Mouse (Mus musculus): ENCODE measurements around the gene Il2rb. TPM values are rescaled to one million over a fixed set of nuclear protein-coding genes. Genes with fewer than 3 reads are reported as not detected.

The Il2rb gene
- polyA plus RNA-seq (2017; shearing (Covaris generic)) = 1,134 TPM

DNA sequence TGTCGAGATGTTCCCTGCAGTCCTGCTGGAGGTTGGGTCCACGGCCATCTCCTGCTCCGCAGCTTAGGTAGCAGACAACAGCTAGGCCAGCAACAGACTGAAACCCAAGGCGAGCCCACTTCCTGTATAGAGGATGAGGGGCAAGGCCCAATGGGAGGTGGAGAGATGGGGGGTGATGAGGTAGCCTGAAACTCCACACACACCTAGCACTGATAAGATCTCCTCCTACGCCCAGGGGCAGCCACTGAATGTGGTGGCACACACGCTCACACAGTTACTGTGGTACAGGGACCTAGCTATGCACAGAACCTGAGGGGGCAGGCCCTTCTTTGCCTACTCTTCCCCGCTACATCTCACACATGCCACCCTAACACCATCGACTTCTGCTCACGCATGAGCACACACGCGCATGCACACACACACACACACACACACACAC, at the start of gene Il2rb:
Il2rb (minus strand) TSS at position 304 of the 439 bp plus-strand sequence.

DNA sequence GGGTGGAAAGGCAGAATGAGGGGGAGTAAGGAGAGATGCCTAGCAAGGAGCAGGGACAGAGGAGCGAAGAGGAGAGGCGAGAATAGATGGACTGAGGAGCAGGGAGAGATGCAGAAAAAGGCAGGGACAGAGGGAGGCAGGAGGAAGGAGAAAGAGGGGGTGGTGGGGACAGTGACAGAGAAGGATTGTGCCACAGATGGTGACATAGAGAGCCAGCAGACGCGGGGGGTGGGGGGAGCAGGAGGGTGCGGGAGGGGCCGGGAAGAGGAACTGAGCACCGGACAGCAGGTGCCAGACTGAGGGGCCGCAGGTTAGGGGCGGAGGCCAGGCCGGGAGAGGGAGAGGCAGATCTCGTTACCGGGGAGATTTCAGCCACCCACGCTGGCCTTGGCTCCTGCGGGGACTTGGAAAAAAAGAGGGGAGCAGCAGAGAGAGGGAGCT, 49.5 kb upstream of the Il2rb start, which contains the start of gene Sstr3:
Sstr3 (minus strand) TSS at position 125 of the 441 bp plus-strand sequence.

DNA sequence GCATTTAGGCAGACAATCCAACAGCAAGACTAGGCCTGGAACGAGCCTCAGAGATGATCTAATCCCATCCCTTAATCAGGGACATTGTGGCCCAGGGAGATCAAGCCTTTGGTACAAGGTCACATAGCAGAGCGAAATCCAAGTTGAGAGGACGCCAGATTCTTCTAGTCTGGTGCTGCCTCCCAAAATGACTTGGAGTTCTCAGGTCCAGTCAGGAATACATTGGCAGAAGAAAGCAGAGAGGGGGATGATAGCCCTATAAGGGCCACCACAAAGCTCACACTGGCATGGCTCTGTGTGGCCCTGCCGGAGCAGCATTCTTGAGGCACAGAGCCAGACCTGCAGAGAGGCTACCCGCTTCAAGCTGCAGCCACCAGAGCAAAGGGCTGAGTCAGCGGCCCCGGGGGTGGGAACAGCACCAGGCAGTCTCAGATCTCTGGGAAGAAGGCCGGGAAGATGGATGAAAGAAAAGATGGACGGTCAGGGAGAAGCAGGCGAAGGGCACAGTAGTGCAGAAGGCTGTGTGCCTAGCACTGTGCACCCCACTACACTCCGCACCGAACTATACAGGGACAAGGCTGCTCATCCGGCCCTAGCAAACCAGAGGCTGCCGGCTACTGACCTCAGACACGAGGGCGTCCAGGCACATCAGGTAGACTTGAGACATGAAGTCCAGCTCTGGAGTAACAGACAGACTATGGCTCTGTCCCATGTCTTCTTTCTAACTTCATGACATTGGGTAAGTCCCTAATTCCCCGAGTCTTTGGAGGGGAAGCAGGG, 35.8 kb upstream of the Il2rb start, which contains the start of gene C1qtnf6:
C1qtnf6 (minus strand) TSS at position 746 of the 780 bp plus-strand sequence.

DNA sequence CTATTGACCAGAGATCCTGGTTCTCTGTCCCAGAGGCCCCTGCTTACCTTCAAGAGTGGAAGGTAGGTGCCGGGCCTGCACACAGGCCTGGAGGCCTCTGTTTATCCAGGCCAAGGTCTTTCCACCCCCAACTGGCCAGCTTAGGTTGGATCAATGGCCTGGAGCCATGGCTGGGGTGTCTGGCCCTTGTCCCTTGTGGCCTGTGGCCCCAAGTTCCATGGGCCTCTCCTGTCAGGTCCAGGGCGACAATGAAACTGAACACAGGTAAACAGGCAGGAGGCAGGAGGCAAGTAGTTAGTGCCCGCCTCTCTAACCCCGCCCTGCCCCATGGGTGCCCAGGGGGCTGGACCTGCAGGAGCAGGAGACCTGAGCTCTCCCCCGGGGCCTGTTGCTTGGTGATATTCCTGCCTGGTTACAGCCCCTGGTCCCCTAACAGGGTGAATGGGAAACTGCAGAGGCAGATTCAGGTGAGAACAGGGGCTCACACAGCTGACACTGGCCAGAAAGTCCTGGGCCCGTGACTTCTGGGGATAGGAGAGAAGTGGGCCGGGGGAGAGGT, 26.6 kb downstream of the Il2rb start, which contains the start of gene Tmprss6:
Tmprss6 (minus strand) TSS at position 256 of the 559 bp plus-strand sequence.

Other genes starting within 250 kb of the Il2rb start
- 0.16 TPM for gene Csf2rb2, start 189.6 kb downstream of the Il2rb start, polyA plus RNA-seq (2017; shearing (Covaris generic))
- gene Csf2rb, start 169.5 kb downstream of the Il2rb start, polyA plus RNA-seq (2017; shearing (Covaris generic)) = 0.44 TPM
- not detected for gene Tex33, start 99.4 kb downstream of the Il2rb start, polyA plus RNA-seq (2017; shearing (Covaris generic))
- 1.4 TPM for gene Tst, start 89.4 kb downstream of the Il2rb start, polyA plus RNA-seq (2017; shearing (Covaris generic))
- 4.0 TPM for gene Mpst, start 88.9 kb downstream of the Il2rb start, polyA plus RNA-seq (2017; shearing (Covaris generic))
- 40.7 TPM for gene Kctd17, start 66.7 kb downstream of the Il2rb start, polyA plus RNA-seq (2017; shearing (Covaris generic))
- not detected for gene Tmprss6, start 26.6 kb downstream of the Il2rb start, polyA plus RNA-seq (2017; shearing (Covaris generic))
- 7.6 TPM for gene C1qtnf6, start 36.1 kb upstream of the Il2rb start, polyA plus RNA-seq (2017; shearing (Covaris generic))
- gene Sstr3, start 49.4 kb upstream of the Il2rb start, polyA plus RNA-seq (2017; shearing (Covaris generic)) = not detected
- gene Rac2, start 77.5 kb upstream of the Il2rb start, polyA plus RNA-seq (2017; shearing (Covaris generic)) = 3,278 TPM
- 550 TPM for gene Cyth4, start 101.8 kb upstream of the Il2rb start, polyA plus RNA-seq (2017; shearing (Covaris generic))
- gene Elfn2, start 223.5 kb upstream of the Il2rb start, polyA plus RNA-seq (2017; shearing (Covaris generic)) = 0.07 TPM

Measured in inflammation-experienced regulatory T-cells, adult 16 weeks (primary cell).